Mouse (Mus musculus) thymus, adult 2 months (tissue): ENCODE measurements at regions not wholly inside any gene's neighbourhood (a gene's known extent, or its start where the extent isn't known, plus 50 kb on each side); places are given as distances from the start of the nearest gene placed in this dataset.

Source experiments
- DNase-seq: peaks from one replicate; pipeline ENCODE4 v3.0.0; 2021
- H3K27ac ChIP-seq: fragments of 200-500 bp; 2 replicates; pipeline ENCODE4 v1.5.1; 2012; ENCODE audit warnings: low read length, control low read depth; ENCODE audit not compliant: control insufficient read depth, insufficient read depth
- H3K27me3 ChIP-seq: fragments of 200-500 bp; 2 replicates; pipeline ENCODE4 v1.6.1; 2012; ENCODE audit warnings: mild to moderate bottlenecking, low read length, moderate library complexity, mixed read lengths; ENCODE audit not compliant: control insufficient read depth, insufficient read depth
- H3K36me3 ChIP-seq: fragments of 200-500 bp; 2 replicates; pipeline ENCODE4 v1.6.1; 2012; ENCODE audit warnings: mild to moderate bottlenecking, low read length, moderate library complexity; ENCODE audit not compliant: control insufficient read depth, insufficient read depth
- H3K4me1 ChIP-seq: fragments of 200-500 bp; replicated peaks from 2 replicates; pipeline ENCODE4 v1.6.1; 2012; ENCODE audit warnings: low read length; ENCODE audit not compliant: control insufficient read depth, insufficient read depth
- H3K4me3 ChIP-seq: fragments of 200-500 bp; 2 replicates; pipeline ENCODE4 v1.5.1; 2012; ENCODE audit warnings: mild to moderate bottlenecking, low read length, control low read depth, moderate library complexity; ENCODE audit not compliant: control insufficient read depth, insufficient read depth
- CTCF ChIP-seq: fragments of 200-500 bp; IDR thresholded peaks from 2 replicates; pipeline ENCODE4 v1.5.1; 2012; ENCODE audit warnings: mild to moderate bottlenecking, control low read depth, low read length, moderate library complexity, borderline replicate concordance; ENCODE audit not compliant: control insufficient read depth, poor library complexity, insufficient read depth; ENCODE audit errors: extremely low read depth
- POLR2A ChIP-seq: fragments of 200-500 bp; IDR thresholded peaks from 2 replicates; pipeline ENCODE4 v1.6.1; 2012; ENCODE audit warnings: mild to moderate bottlenecking, low read length, control low read depth, moderate library complexity; ENCODE audit not compliant: control insufficient read depth, poor library complexity, insufficient read depth; ENCODE audit errors: extremely low read depth
- WGBS: fragments of 180-500 bp; shearing (Covaris S2); methylation state at CpG from one replicate; pipeline ENCODE4 v1.1.7; 2018; 5-methylcytosine and 5-hydroxymethylcytosine counted together

GRCm38 (mm10) chr12:106607240-106607639 lies 597.2 kb downstream of the Vrk1 start:
- Histone ChIP-seq H3K4me3 (no peak overlapping the region), H3K36me3 (no peaks in the 10 kb centered on the region), H3K27me3 (no peaks in the 10 kb centered on the region), H3K27ac (no peak overlapping the region), H3K4me1 (0 out of 2 replicates have a peak, but pooled peaks cover 2% of the 10 kb centered on the region)
- no peak for DNase-seq
- no peak for TF ChIP-seq POLR2A

DNA sequence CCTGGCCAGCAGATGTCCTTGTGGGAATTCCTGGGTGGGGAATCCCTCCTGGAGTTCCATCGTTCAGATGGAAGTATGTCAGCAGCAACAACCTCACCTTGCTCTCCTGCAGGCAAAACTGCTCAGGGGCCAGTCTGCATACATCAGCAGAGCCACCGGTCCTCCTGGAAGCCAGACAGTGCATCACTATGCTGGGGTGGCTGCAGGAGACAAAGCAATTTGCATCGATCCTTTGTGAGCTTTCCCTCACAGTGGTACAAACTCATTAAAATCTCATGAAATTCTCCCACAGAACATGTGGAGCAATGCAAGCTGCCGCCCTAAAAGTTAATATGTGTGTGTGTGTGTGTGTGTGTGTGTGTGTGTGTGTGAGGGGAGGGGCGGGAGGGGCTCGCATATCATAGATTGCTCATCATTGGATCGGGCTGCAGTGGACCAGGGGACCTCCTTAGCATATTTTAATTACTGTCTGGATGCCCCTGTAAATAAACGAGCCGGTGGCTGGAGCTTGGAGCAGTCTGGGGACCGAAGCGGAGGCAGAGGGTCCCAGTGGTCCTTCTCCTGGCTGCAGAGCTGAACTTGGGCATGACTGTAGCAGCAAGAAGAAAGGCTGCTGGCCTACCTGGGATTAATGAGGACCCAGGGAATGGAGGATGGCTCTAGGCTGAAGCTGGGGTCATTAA lies 597.8 kb downstream of the Vrk1 start:
- no peak for DNase-seq
- no peaks in the 10 kb centered on the region for H3K36me3 ChIP-seq
- H3K4me3 ChIP-seq: no peak overlapping the region
- H3K27ac ChIP-seq: no peak overlapping the region
- no peaks in the 10 kb centered on the region for H3K27me3 ChIP-seq
- 0 out of 2 replicates have a peak, but pooled peaks cover 1% of the 10 kb centered on the region for H3K4me1 ChIP-seq
- WGBS: 84% methylated on average over 11 of the region's 11 CpGs
- TF ChIP-seq CTCF (no peak), POLR2A (no peak)

DNA sequence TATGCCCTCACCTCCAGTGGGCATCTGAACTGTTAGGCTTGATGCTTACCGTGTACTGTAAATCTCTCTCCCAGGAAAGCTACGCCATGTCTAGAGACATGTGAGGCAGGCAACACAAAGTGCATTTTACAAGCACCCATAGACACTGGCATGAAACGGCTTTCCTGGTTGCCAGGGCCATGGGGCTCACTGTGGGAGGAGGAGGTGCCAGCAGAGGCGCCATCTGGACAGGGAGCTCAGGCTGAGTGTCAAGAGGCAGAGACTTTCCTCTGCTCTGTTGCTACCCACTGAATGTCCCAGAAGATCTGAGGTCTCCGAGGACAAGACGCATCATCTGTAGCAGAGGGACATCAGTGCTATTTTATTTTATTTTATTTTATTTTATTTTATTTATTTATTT lies 608.7 kb downstream of the Vrk1 start:
- Histone ChIP-seq H3K4me1 (no peaks in the 10 kb centered on the region), H3K36me3 (no peaks in the 10 kb centered on the region), H3K4me3 (no peak overlapping the region), H3K27ac (no peak overlapping the region), H3K27me3 (no peaks in the 10 kb centered on the region)
- TF ChIP-seq POLR2A (no peak), CTCF (no peak)
- WGBS: 93% methylated on average over 6 of the region's 6 CpGs
- DNase-seq: no peak

DNA sequence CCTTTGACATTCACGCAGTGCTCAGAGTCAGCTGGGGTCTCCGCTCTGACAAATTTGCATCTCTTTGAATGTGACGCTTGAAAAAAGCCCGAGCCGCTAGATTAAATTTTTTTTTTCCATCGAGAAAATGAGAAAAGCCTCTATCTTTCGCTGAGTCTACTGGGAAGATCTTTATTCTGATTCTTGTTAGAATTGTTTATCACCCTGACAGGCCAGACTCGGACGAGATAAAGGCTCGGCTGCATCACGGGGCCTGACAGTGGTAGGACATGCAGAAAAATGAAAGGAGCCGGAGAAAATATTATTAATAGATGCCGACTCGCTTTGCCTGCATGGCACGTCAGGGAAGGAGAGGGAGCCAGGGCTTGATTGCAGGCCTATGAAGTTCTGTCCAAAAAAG lies 616.8 kb downstream of the Vrk1 start:
- 83% methylated on average over 15 of the region's 15 CpGs for WGBS
- no peak for DNase-seq
- TF ChIP-seq CTCF (no peak), POLR2A (no peak)
- no peaks in the 10 kb centered on the region for H3K36me3 ChIP-seq
- H3K27ac ChIP-seq: no peak overlapping the region
- H3K4me3 ChIP-seq: no peak overlapping the region
- no peaks in the 10 kb centered on the region for H3K4me1 ChIP-seq
- H3K27me3 ChIP-seq: no peaks in the 10 kb centered on the region

DNA sequence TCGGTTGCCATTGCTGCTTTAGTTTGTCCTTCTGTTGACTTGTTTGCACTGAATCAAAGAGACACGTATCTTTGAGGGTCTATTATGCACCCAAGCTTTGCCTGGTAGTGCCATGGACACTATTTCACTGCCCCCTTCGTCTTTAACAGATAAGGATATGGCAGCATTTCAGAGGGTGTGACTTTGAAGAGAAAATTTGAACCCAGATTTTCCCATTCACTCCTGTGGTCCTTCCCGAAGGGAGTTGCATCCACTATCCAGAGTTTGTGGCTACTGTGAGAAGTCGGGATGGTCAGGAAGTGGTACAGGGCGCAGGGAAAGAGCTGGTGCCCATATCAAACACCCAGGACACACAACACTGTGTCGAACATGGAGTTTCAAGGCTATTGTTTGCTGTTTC lies 622.5 kb downstream of the Vrk1 start:
- no peak overlapping the region for H3K4me3 ChIP-seq
- no peak for TF ChIP-seq CTCF
- TF ChIP-seq POLR2A: no peak
- WGBS: 82% methylated on average over 7 of the region's 7 CpGs
- DNase-seq: no peak
- no peaks in the 10 kb centered on the region for H3K36me3 ChIP-seq
- H3K27me3 ChIP-seq: no peaks in the 10 kb centered on the region
- H3K4me1 ChIP-seq: no peaks in the 10 kb centered on the region
- no peak overlapping the region for H3K27ac ChIP-seq

- no peaks in the 10 kb centered on the region for H3K4me1 ChIP-seq
- no peak overlapping the region for H3K4me3 ChIP-seq
- no peaks in the 10 kb centered on the region for H3K36me3 ChIP-seq
- DNase-seq: peak; percentile 20
- TF ChIP-seq CTCF (no peak), POLR2A (no peak)
- H3K27ac ChIP-seq: no peak overlapping the region
- WGBS: 23% methylated on average over 8 of the region's 8 CpGs
- no peaks in the 10 kb centered on the region for H3K27me3 ChIP-seq
These were observed 623.1 kb downstream of the Vrk1 start for GRCm38 (mm10) chr12:106633096-106633495.

GRCm38 (mm10) chr12:106658317-106658716 lies 648.3 kb downstream of the Vrk1 start:
- peak; percentile 45 for DNase-seq
- TF ChIP-seq CTCF (no peak), POLR2A (no peak)
- no peak overlapping the region for H3K4me3 ChIP-seq
- 6% methylated on average over 8 of the region's 8 CpGs for WGBS
- H3K4me1 ChIP-seq: peaks cover 11% of the 10 kb centered on the region
- H3K27ac ChIP-seq: peak overlapping the region; percentile 18; the same call in 1 of the 2 replicates
- H3K36me3 ChIP-seq: no peaks in the 10 kb centered on the region
- H3K27me3 ChIP-seq: no peaks in the 10 kb centered on the region

GRCm38 (mm10) chr12:106673232-106673766 lies 663.3 kb downstream of the Vrk1 start:
- Histone ChIP-seq H3K36me3 (no peaks in the 10 kb centered on the region), H3K4me1 (no peaks in the 10 kb centered on the region), H3K27ac (no peak overlapping the region), H3K27me3 (no peaks in the 10 kb centered on the region), H3K4me3 (no peak overlapping the region)
- DNase-seq: no peak
- no peak for TF ChIP-seq POLR2A
- no peak for TF ChIP-seq CTCF
- WGBS: 53% methylated on average over 13 of the region's 13 CpGs
